ENCODE assay signal across 7 mouse cellular contexts in genomic region chr8:111144901-111145459, GRCm38 (mm10). TPM values are rescaled to one million over a fixed set of nuclear protein-coding genes. Genes with fewer than 3 reads are reported as not detected.
DNase-seq lines count a peak whose midpoint lies in the region; ATAC-seq and TF ChIP-seq lines count a peak whose summit lies in the region.
"Not testable (repeated sequence)": the region's sequence is repeated elsewhere in the genome, so short reads cannot be mapped to it uniquely, and the experiment has no call there.

No protein-coding gene starts in this region.

- peak overlapping the region; percentile 40; the same call in 1 of the 2 replicates for H3K27ac ChIP-seq in embryonic facial prominence, embryonic 10.5 days (replicated peaks)
- not testable (repeated sequence) for H3K27ac ChIP-seq in heart, embryonic 11.5 days (ENCODE audit: low read depth, low read length); liver, embryonic 11.5 days (ENCODE audit: low read depth, low read length); small intestine, adult 2 months (ENCODE audit: insufficient read depth, low read depth, low read length)
- peak overlapping the region; percentile 30; the same call in 1 of the 2 replicates for H3K27ac ChIP-seq in midbrain, embryonic 13.5 days

- H3K27me3 ChIP-seq in embryonic facial prominence, embryonic 10.5 days (replicated peaks; ENCODE audit: low read depth, poor library complexity, severe bottlenecking); heart, embryonic 11.5 days (ENCODE audit: control insufficient read depth, insufficient read depth, low read length); liver, embryonic 11.5 days (replicated peaks; ENCODE audit: control insufficient read depth, insufficient read depth, low read length); midbrain, embryonic 13.5 days; small intestine, adult 2 months (ENCODE audit: control insufficient read depth, insufficient read depth, low read length): not testable (repeated sequence)

- not testable (repeated sequence) for H3K36me3 ChIP-seq in embryonic facial prominence, embryonic 10.5 days (replicated peaks); heart, embryonic 11.5 days (ENCODE audit: control insufficient read depth, insufficient read depth, low read length); liver, embryonic 11.5 days (ENCODE audit: control insufficient read depth, insufficient read depth, low read length); midbrain, embryonic 13.5 days; small intestine, adult 2 months (ENCODE audit: control insufficient read depth, insufficient read depth, low read length)

- not testable (repeated sequence) for TF ChIP-seq CTCF in small intestine, adult 2 months (IDR thresholded peaks at IDR 0.05; ENCODE audit: extremely low read depth, insufficient read length, insufficient replicate concordance, low read depth, low read length)

- H3K4me3 ChIP-seq in embryonic facial prominence, embryonic 10.5 days: peak overlapping the region; percentile 70
- H3K4me3 ChIP-seq in heart, embryonic 11.5 days (ENCODE audit: low read depth, low read length): peak overlapping the region; percentile 71
- peak overlapping the region; percentile 72 for H3K4me3 ChIP-seq in liver, embryonic 11.5 days (ENCODE audit: low read depth, low read length)
- peak overlapping the region; percentile 69 for H3K4me3 ChIP-seq in midbrain, embryonic 13.5 days (replicated peaks)
- H3K4me3 ChIP-seq in small intestine, adult 2 months (ENCODE audit: low read depth, low read length): peak overlapping the region; percentile 91

- peak overlapping the region; percentile 74 for H3K4me2 ChIP-seq in heart, embryonic 11.5 days
- H3K4me2 ChIP-seq in liver, embryonic 11.5 days: peak overlapping the region; percentile 84
- peak overlapping the region; percentile 84 for H3K4me2 ChIP-seq in midbrain, embryonic 13.5 days (replicated peaks)

- WGBS in embryonic facial prominence, embryonic 10.5 days: under 1% methylated on average over 63 of the region's 63 CpGs
- 2% methylated on average over 49 of the region's 63 CpGs for WGBS in heart, embryonic 11.5 days (ENCODE audit: insufficient replicate concordance)
- under 1% methylated on average over 48 of the region's 63 CpGs for WGBS in liver, embryonic 11.5 days
- under 1% methylated on average over 51 of the region's 63 CpGs for WGBS in midbrain, embryonic 13.5 days
- under 1% methylated on average over 55 of the region's 63 CpGs for WGBS in small intestine, adult 2 months

- not testable (repeated sequence) for TF ChIP-seq POLR2A in small intestine, adult 2 months (IDR thresholded peaks at IDR 0.05; ENCODE audit: low read depth, low read length)

- peaks cover 16% of the 10 kb centered on the region for H3K4me1 ChIP-seq in embryonic facial prominence, embryonic 10.5 days
- not testable (repeated sequence) for H3K4me1 ChIP-seq in heart, embryonic 11.5 days (ENCODE audit: control insufficient read depth, insufficient read depth, low read length); small intestine, adult 2 months (ENCODE audit: control insufficient read depth, insufficient read depth, insufficient read length, low read length)
- H3K4me1 ChIP-seq in liver, embryonic 11.5 days (replicated peaks; ENCODE audit: control insufficient read depth, insufficient read depth, low read length): peaks cover 12% of the 10 kb centered on the region; the same call in 1 of the 2 replicates
- H3K4me1 ChIP-seq in midbrain, embryonic 13.5 days (replicated peaks): peaks cover 16% of the 10 kb centered on the region

- peak; percentile 32 for DNase-seq in ZHBTc4 (ENCODE audit: low read depth, low spot score)
- DNase-seq in embryonic facial prominence, embryonic 10.5 days (ENCODE audit: low spot score): peak; percentile 47
- peak; percentile 17 to 19 for DNase-seq in kidney, adult 8-10 months
- peak; percentile 49 for DNase-seq in liver, embryonic 11.5 days (ENCODE audit: low spot score)

- H3K9ac ChIP-seq in heart, embryonic 11.5 days (ENCODE audit: low read depth, low read length): peak overlapping the region; percentile 72
- H3K9ac ChIP-seq in liver, embryonic 11.5 days (ENCODE audit: low read depth, low read length): peak overlapping the region; percentile 66
- peak overlapping the region; percentile 76 for H3K9ac ChIP-seq in midbrain, embryonic 13.5 days (replicated peaks)

- not testable (repeated sequence) for H3K9me3 ChIP-seq in embryonic facial prominence, embryonic 10.5 days; heart, embryonic 11.5 days (replicated peaks; ENCODE audit: control insufficient read depth, low read length); liver, embryonic 11.5 days (ENCODE audit: control insufficient read depth, low read length); midbrain, embryonic 13.5 days

- ATAC-seq in heart, embryonic 11.5 days (replicated peaks; ENCODE audit: insufficient number of reproducible peaks, low FRiP score, low TSS enrichment): peak; percentile 56
- ATAC-seq in liver, embryonic 11.5 days (replicated peaks; ENCODE audit: low FRiP score): peak; percentile 75
- not testable (repeated sequence) for ATAC-seq in midbrain, embryonic 13.5 days

RNA-seq across cellular contexts. Expression of gene Pdpr, which starts 50.5 kb away (rescaled TPM):
- polyA plus RNA-seq in embryonic facial prominence, embryonic 10.5 days (2016; fragmentation: Nextera tagmentation; extraction: Ambion mirVana): 10.8 and 11.5 TPM in 2 replicates
- 6.3 and 8.2 TPM in 2 replicates for polyA plus RNA-seq in heart, embryonic 11.5 days (2014; fragmentation: Nextera tagmentation; extraction: Ambion mirVana)
- polyA plus RNA-seq in liver, embryonic 11.5 days (2014; fragmentation: Nextera tagmentation; extraction: Ambion mirVana): 5.1 and 5.3 TPM in 2 replicates
- polyA plus RNA-seq in midbrain, embryonic 13.5 days (2015; fragmentation: Nextera tagmentation; extraction: Ambion mirVana): 10.4 and 11.0 TPM in 2 replicates
- 6.4 and 6.7 TPM in 2 replicates for polyA plus RNA-seq in small intestine, adult 2 months (2012; rRNA removed)

RNA-seq across cellular contexts. Expression of gene Clec18a, which starts 52.8 kb away (rescaled TPM):
- 1.8 and 2.4 TPM in 2 replicates for polyA plus RNA-seq in embryonic facial prominence, embryonic 10.5 days (2016; fragmentation: Nextera tagmentation; extraction: Ambion mirVana)
- not detected in 2 replicates for polyA plus RNA-seq in heart, embryonic 11.5 days (2014; fragmentation: Nextera tagmentation; extraction: Ambion mirVana)
- not detected in 2 replicates for polyA plus RNA-seq in liver, embryonic 11.5 days (2014; fragmentation: Nextera tagmentation; extraction: Ambion mirVana)
- polyA plus RNA-seq in midbrain, embryonic 13.5 days (2015; fragmentation: Nextera tagmentation; extraction: Ambion mirVana): 0.23 and 0.30 TPM in 2 replicates
- polyA plus RNA-seq in small intestine, adult 2 months (2012; rRNA removed): not detected in 2 replicates
